Mouse (Mus musculus): ENCODE measurements around the gene Nup107. TPM values are rescaled to one million over a fixed set of nuclear protein-coding genes. Genes with fewer than 3 reads are reported as not detected.

Gene Nup107
- polyA plus RNA-seq, 1 experiment from 2014 or later: 30.0 TPM

GRCm38 (mm10) chr10:117777103-117777470, 15.4 kb downstream of the Nup107 start:
- Histone ChIP-seq H3K27me3 (ENCODE audit: control insufficient read depth, insufficient read depth, low read depth, low read length) (no peaks in the 10 kb centered on the region), H3K36me3 (ENCODE audit: control insufficient read depth, insufficient read depth) (peaks cover 68% of the 10 kb centered on the region), H3K27ac (ENCODE audit: low read length) (no peak overlapping the region), H3K4me2 (ENCODE audit: low read depth, low read length) (no peak overlapping the region), H3K9me3 (replicated peaks; ENCODE audit: control insufficient read depth, low read length) (no peaks in the 10 kb centered on the region), H3K9ac (ENCODE audit: low read depth, low read length) (no peak overlapping the region), H3K4me1 (ENCODE audit: control insufficient read depth, low read depth, low read length) (no peaks in the 10 kb centered on the region), H3K4me3 (ENCODE audit: low read depth, low read length) (no peak overlapping the region)
- no peak for ATAC-seq (ENCODE audit: low read depth)
- WGBS (ENCODE audit: insufficient replicate concordance): 93% methylated on average over 3 of the region's 3 CpGs

GRCm38 (mm10) chr10:117776281-117777102, 16.0 kb downstream of the Nup107 start:
- no peaks in the 10 kb centered on the region for H3K27me3 ChIP-seq (ENCODE audit: control insufficient read depth, insufficient read depth, low read depth, low read length)
- no peak overlapping the region for H3K27ac ChIP-seq (ENCODE audit: low read length)
- H3K4me3 ChIP-seq (ENCODE audit: low read depth, low read length): no peak overlapping the region
- ATAC-seq (ENCODE audit: low read depth): no peak
- WGBS (ENCODE audit: insufficient replicate concordance): 67% methylated on average over 12 of the region's 12 CpGs
- no peak overlapping the region for H3K4me2 ChIP-seq (ENCODE audit: low read depth, low read length)
- H3K4me1 ChIP-seq (ENCODE audit: control insufficient read depth, low read depth, low read length): no peaks in the 10 kb centered on the region
- no peak overlapping the region for H3K9ac ChIP-seq (ENCODE audit: low read depth, low read length)
- H3K9me3 ChIP-seq (replicated peaks; ENCODE audit: control insufficient read depth, low read length): no peaks in the 10 kb centered on the region
- peaks cover 66% of the 10 kb centered on the region for H3K36me3 ChIP-seq (ENCODE audit: control insufficient read depth, insufficient read depth)

- 80% methylated on average over 6 of the region's 6 CpGs for WGBS (ENCODE audit: insufficient replicate concordance)
- no peak for ATAC-seq (ENCODE audit: low read depth)
- peaks cover 59% of the 10 kb centered on the region for H3K36me3 ChIP-seq (ENCODE audit: control insufficient read depth, insufficient read depth)
These were observed 16.9 kb downstream of the Nup107 start for GRCm38 (mm10) chr10:117775401-117776144.

GRCm38 (mm10) chr10:117774817-117775120, 17.7 kb downstream of the Nup107 start:
- H3K36me3 ChIP-seq (ENCODE audit: control insufficient read depth, insufficient read depth): peaks cover 61% of the 10 kb centered on the region
- ATAC-seq (ENCODE audit: low read depth): no peak

More at GRCm38 (mm10) chr10:117775401-117776144, 16.9 kb downstream of the Nup107 start:
- Histone ChIP-seq H3K27ac (ENCODE audit: low read length) (no peak overlapping the region), H3K4me3 (ENCODE audit: low read depth, low read length) (no peak overlapping the region), H3K9ac (ENCODE audit: low read depth, low read length) (no peak overlapping the region), H3K9me3 (replicated peaks; ENCODE audit: control insufficient read depth, low read length) (no peaks in the 10 kb centered on the region), H3K4me1 (ENCODE audit: control insufficient read depth, low read depth, low read length) (no peaks in the 10 kb centered on the region), H3K27me3 (ENCODE audit: control insufficient read depth, insufficient read depth, low read depth, low read length) (no peaks in the 10 kb centered on the region), H3K4me2 (ENCODE audit: low read depth, low read length) (no peak overlapping the region)

GRCm38 (mm10) chr10:117774011-117774816, 18.3 kb downstream of the Nup107 start:
- H3K4me3 ChIP-seq (ENCODE audit: low read depth, low read length): no peak overlapping the region
- peaks cover 61% of the 10 kb centered on the region for H3K36me3 ChIP-seq (ENCODE audit: control insufficient read depth, insufficient read depth)
- no peak overlapping the region for H3K9ac ChIP-seq (ENCODE audit: low read depth, low read length)
- H3K27me3 ChIP-seq (ENCODE audit: control insufficient read depth, insufficient read depth, low read depth, low read length): no peaks in the 10 kb centered on the region
- H3K4me1 ChIP-seq (ENCODE audit: control insufficient read depth, low read depth, low read length): no peaks in the 10 kb centered on the region
- WGBS (ENCODE audit: insufficient replicate concordance): 91% methylated on average over 22 of the region's 22 CpGs
- no peak for ATAC-seq (ENCODE audit: low read depth)
- H3K27ac ChIP-seq (ENCODE audit: low read length): no peak overlapping the region
- H3K4me2 ChIP-seq (ENCODE audit: low read depth, low read length): no peak overlapping the region
- H3K9me3 ChIP-seq (replicated peaks; ENCODE audit: control insufficient read depth, low read length): no peaks in the 10 kb centered on the region

More at GRCm38 (mm10) chr10:117774817-117775120, 17.7 kb downstream of the Nup107 start:
- no peak overlapping the region for H3K4me3 ChIP-seq (ENCODE audit: low read depth, low read length)
- H3K27ac ChIP-seq (ENCODE audit: low read length): no peak overlapping the region
- no peaks in the 10 kb centered on the region for H3K9me3 ChIP-seq (replicated peaks; ENCODE audit: control insufficient read depth, low read length)
- WGBS (ENCODE audit: insufficient replicate concordance): 94% methylated on average over 1 of the region's 1 CpGs
- no peak overlapping the region for H3K9ac ChIP-seq (ENCODE audit: low read depth, low read length)
- H3K27me3 ChIP-seq (ENCODE audit: control insufficient read depth, insufficient read depth, low read depth, low read length): no peaks in the 10 kb centered on the region
- H3K4me1 ChIP-seq (ENCODE audit: control insufficient read depth, low read depth, low read length): no peaks in the 10 kb centered on the region
- H3K4me2 ChIP-seq (ENCODE audit: low read depth, low read length): no peak overlapping the region

GRCm38 (mm10) chr10:117773106-117773720, 19.3 kb downstream of the Nup107 start:
- 88% methylated on average over 7 of the region's 7 CpGs for WGBS (ENCODE audit: insufficient replicate concordance)
- Histone ChIP-seq H3K4me2 (ENCODE audit: low read depth, low read length) (no peak overlapping the region), H3K4me3 (ENCODE audit: low read depth, low read length) (no peak overlapping the region), H3K27me3 (ENCODE audit: control insufficient read depth, insufficient read depth, low read depth, low read length) (no peaks in the 10 kb centered on the region), H3K27ac (ENCODE audit: low read length) (no peak overlapping the region), H3K9ac (ENCODE audit: low read depth, low read length) (no peak overlapping the region), H3K36me3 (ENCODE audit: control insufficient read depth, insufficient read depth) (peaks cover 55% of the 10 kb centered on the region), H3K9me3 (replicated peaks; ENCODE audit: control insufficient read depth, low read length) (no peaks in the 10 kb centered on the region), H3K4me1 (ENCODE audit: control insufficient read depth, low read depth, low read length) (no peaks in the 10 kb centered on the region)
- no peak for ATAC-seq (ENCODE audit: low read depth)

- Histone ChIP-seq H3K36me3 (ENCODE audit: control insufficient read depth, insufficient read depth) (peaks cover 59% of the 10 kb centered on the region), H3K9ac (ENCODE audit: low read depth, low read length) (no peak overlapping the region), H3K4me2 (ENCODE audit: low read depth, low read length) (no peak overlapping the region), H3K4me1 (ENCODE audit: control insufficient read depth, low read depth, low read length) (no peaks in the 10 kb centered on the region), H3K9me3 (replicated peaks; ENCODE audit: control insufficient read depth, low read length) (no peaks in the 10 kb centered on the region), H3K27me3 (ENCODE audit: control insufficient read depth, insufficient read depth, low read depth, low read length) (no peaks in the 10 kb centered on the region), H3K4me3 (ENCODE audit: low read depth, low read length) (no peak overlapping the region), H3K27ac (ENCODE audit: low read length) (no peak overlapping the region)
- no peak for ATAC-seq (ENCODE audit: low read depth)
- WGBS (ENCODE audit: insufficient replicate concordance): 84% methylated on average over 17 of the region's 17 CpGs
These were observed 20.0 kb downstream of the Nup107 start for GRCm38 (mm10) chr10:117772364-117773105.

GRCm38 (mm10) chr10:117771131-117771510, 21.4 kb downstream of the Nup107 start:
- Histone ChIP-seq H3K4me1 (ENCODE audit: control insufficient read depth, low read depth, low read length) (no peaks in the 10 kb centered on the region), H3K27ac (ENCODE audit: low read length) (no peak overlapping the region), H3K9me3 (replicated peaks; ENCODE audit: control insufficient read depth, low read length) (no peaks in the 10 kb centered on the region), H3K36me3 (ENCODE audit: control insufficient read depth, insufficient read depth) (peaks cover 55% of the 10 kb centered on the region), H3K4me2 (ENCODE audit: low read depth, low read length) (no peak overlapping the region), H3K4me3 (ENCODE audit: low read depth, low read length) (no peak overlapping the region), H3K27me3 (ENCODE audit: control insufficient read depth, insufficient read depth, low read depth, low read length) (no peaks in the 10 kb centered on the region), H3K9ac (ENCODE audit: low read depth, low read length) (no peak overlapping the region)
- 92% methylated on average over 10 of the region's 10 CpGs for WGBS (ENCODE audit: insufficient replicate concordance)
- ATAC-seq (ENCODE audit: low read depth): no peak

Data from liver, embryonic 16.5 days (tissue).